Mouse (Mus musculus) ES-E14 (cell line): ENCODE measurements around the gene Copg2. TPM values are rescaled to one million over a fixed set of nuclear protein-coding genes. Genes with fewer than 3 reads are reported as not detected.

Experiments used
- DNase-seq: peaks from one replicate; pipeline ENCODE4 v3.0.0-alpha.2; 2013; ENCODE audit warnings: low read depth, low spot score
- H3K27ac ChIP-seq: 2 replicates; pipeline ENCODE4 v1.5.1; 2012; ENCODE audit warnings: low read depth, mild to moderate bottlenecking, low read length, moderate library complexity, mixed read lengths; ENCODE audit not compliant: poor library complexity, insufficient read depth, severe bottlenecking
- H3K36me3 ChIP-seq: 2 replicates; pipeline ENCODE4 v1.6.1; 2012; ENCODE audit warnings: mild to moderate bottlenecking, low read length, moderate library complexity, mixed read lengths; ENCODE audit not compliant: control insufficient read depth, poor library complexity, insufficient read depth, severe bottlenecking
- H3K4me1 ChIP-seq, 2 experiments: fragments of 150-350 bp in 1 of 2; sonication (generic) in 1 of 2; 2 replicates each; pipeline ENCODE4 v1.6.1; 2012; ENCODE audit warnings: low read length in 2 of 2, mild to moderate bottlenecking in 1 of 2, mixed read lengths in 1 of 2; ENCODE audit not compliant: control insufficient read depth in 2 of 2, insufficient read depth in 2 of 2, poor library complexity in 1 of 2
- H3K4me3 ChIP-seq, 2 experiments: fragments of 150-350 bp in 1 of 2; sonication (generic) in 1 of 2; 2 replicates each; pipeline ENCODE4 v1.5.1; 2012; ENCODE audit warnings: low read length in 2 of 2, low read depth in 1 of 2, mild to moderate bottlenecking in 1 of 2, mixed read lengths in 1 of 2; ENCODE audit not compliant: insufficient read depth in 1 of 2, poor library complexity in 1 of 2, severe bottlenecking in 1 of 2
- H3K9ac ChIP-seq: 2 replicates; pipeline ENCODE4 v1.6.1; 2012; ENCODE audit warnings: low read depth, mild to moderate bottlenecking, low read length, mixed read lengths; ENCODE audit not compliant: poor library complexity, insufficient read depth, severe bottlenecking
- H3K9me3 ChIP-seq: fragments of 150-350 bp; sonication (generic); 2 replicates; pipeline ENCODE4 v1.6.1; 2012; ENCODE audit warnings: low read depth, mild to moderate bottlenecking, low read length; ENCODE audit not compliant: control insufficient read depth, insufficient read depth
- CHD2 ChIP-seq: IDR thresholded peaks from 2 replicates; pipeline ENCODE4 v1.6.1; 2014; ENCODE audit warnings: mild to moderate bottlenecking, low read depth, low read length, inconsistent platforms
- HCFC1 ChIP-seq: IDR thresholded peaks from 2 replicates; pipeline ENCODE4 v1.6.1; 2012; ENCODE audit warnings: low read length, inconsistent platforms, borderline replicate concordance; ENCODE audit not compliant: insufficient read depth
- MAFK ChIP-seq: IDR thresholded peaks from 2 replicates; pipeline ENCODE4 v1.6.1; 2014; ENCODE audit warnings: mild to moderate bottlenecking, low read depth, low read length, inconsistent platforms; ENCODE audit not compliant: insufficient read depth
- ZC3H11A ChIP-seq: IDR thresholded peaks from 2 replicates; pipeline ENCODE4 v1.6.1; 2012; ENCODE audit warnings: low read depth, mild to moderate bottlenecking, inconsistent platforms, low read length, borderline replicate concordance
- ZNF384 ChIP-seq: IDR thresholded peaks from 2 replicates; pipeline ENCODE4 v1.6.1; 2012; ENCODE audit warnings: low read depth, low read length, inconsistent platforms
- in situ Hi-C, 2 experiments: fragments of 600-800 bp; cut with MboI; formaldehyde crosslinking; loops; one replicate each; pipeline ENCODE4 v1.15.1; 2025; ENCODE audit warnings: low sequenced_read_pairs in 2 of 2, inconsistent platforms in 1 of 2; ENCODE audit not compliant: unreplicated experiment in 2 of 2
- total RNA-seq: library from RNA; depleted of rRNA; stranded (reverse); fragments of 300-350 nt; gene quantifications from 2 replicates; pipeline ENCODE4 v1.2.3, GENCODE M21; 2012

Copg2 gene
- total RNA-seq, 1 experiment, result 35.7 TPM

DNA sequence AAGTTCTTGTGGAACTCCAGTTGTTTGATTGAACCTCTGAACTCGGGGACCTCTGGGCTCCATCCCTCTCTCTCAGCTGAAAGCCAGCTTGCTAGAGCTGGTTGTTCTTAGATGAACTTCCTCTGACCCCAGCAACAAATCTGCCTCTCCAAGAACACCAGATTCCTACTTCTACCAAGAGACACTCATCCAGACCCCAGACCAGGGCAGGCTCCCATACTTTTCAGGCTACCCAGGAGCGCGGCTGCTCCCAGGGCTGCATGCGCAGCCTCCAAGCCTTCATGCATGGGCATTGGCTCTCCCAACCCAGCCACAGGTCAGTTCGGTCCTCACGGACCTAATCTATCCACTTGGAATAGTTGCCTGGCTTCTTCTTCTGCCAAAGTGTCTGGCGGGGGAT, 173.3 kb downstream of the Copg2 start, which contains the start of gene Mest:
Gene Mest (plus strand): TSS at position 217 of the 400 bp plus-strand sequence.
- in situ Hi-C loops, result no loop called here
- Histone ChIP-seq H3K9ac (no peak within 1 kb of the TSS), H3K4me1 (no peaks in the 10 kb centered on the region), H3K27ac (no peak within 1 kb of the TSS), H3K36me3 (no peaks in the 10 kb centered on the region), H3K9me3 (no peaks in the 10 kb centered on the region), H3K4me3 (no peak within 1 kb of the TSS)
- TF ChIP-seq HCFC1 (no peak), MAFK (no peak), CHD2 (no peak), ZC3H11A (no peak), ZNF384 (no peak)
- no peak for DNase-seq

DNA sequence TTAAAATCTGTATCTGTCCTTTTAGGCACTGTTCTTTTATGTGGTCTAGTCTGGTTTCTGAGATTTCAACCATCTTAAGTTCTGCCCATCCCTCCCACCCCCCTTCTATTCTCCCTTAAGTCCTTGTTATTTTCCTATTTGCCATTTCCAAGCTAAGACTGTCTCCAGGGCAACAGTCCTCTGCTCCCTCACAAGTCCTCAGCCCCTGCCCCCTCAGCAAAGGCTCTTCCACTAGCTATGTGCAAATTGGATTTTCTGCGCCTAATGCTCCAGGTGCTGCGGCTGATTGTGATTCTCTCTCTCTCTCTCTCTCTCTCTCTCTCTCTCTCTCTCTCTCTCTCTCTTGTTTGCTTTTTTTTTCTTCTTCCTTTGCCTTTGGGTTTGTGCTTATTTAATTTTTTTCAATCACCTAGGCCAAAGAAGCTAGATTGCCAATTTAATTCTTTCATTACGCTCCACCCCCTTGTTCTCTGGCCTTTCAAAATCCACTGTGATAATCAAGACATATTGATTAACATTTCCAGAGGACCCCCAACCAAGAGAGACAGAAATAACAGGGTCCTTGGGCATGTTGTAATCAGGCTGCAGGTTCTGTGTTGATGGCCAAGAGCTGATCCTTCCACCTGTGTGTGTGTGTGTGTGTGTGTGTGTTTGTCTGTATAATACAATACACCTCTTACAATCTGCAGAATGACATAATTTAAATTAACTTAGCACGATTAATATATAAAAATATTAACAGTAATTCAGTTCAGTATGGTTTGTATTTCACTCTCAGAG, 174.0 kb downstream of the Copg2 start:
- Histone ChIP-seq H3K4me3 (no peak overlapping the region), H3K4me1 (no peaks in the 10 kb centered on the region), H3K9ac (no peak overlapping the region), H3K9me3 (no peaks in the 10 kb centered on the region), H3K27ac (no peak overlapping the region), H3K36me3 (no peaks in the 10 kb centered on the region)
- in situ Hi-C loops, result no loop called here
- DNase-seq, result no peak
- TF ChIP-seq ZC3H11A, result no peak
- no peak for TF ChIP-seq CHD2
- no peak for TF ChIP-seq MAFK
- TF ChIP-seq ZNF384, result no peak
- no peak for TF ChIP-seq HCFC1

DNA sequence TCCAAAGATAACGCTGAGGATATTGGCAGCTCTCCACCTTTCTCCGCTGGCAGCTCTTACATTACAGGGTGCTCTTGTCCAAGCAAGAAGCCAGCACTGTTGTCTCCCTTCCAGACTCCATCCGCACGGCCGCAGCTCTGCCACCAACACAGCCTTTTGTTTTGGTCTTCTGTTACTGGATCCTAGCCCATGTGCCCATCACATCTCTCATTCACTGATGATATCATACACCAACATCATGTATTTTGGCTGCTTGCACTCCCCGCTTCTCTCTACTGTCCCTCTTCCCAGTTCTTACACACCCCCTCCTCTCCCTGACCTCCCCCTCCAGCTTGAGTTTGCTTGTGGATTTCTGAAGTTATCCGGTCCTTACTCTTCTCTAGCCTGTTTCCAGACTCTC, 179.8 kb downstream of the Copg2 start:
- Histone ChIP-seq H3K9ac (no peak overlapping the region), H3K27ac (no peak overlapping the region), H3K4me3 (no peak overlapping the region), H3K36me3 (no peaks in the 10 kb centered on the region), H3K4me1 (no peaks in the 10 kb centered on the region), H3K9me3 (no peaks in the 10 kb centered on the region)
- TF ChIP-seq MAFK, result no peak
- in situ Hi-C loops, result no loop called here
- DNase-seq, result no peak

DNA sequence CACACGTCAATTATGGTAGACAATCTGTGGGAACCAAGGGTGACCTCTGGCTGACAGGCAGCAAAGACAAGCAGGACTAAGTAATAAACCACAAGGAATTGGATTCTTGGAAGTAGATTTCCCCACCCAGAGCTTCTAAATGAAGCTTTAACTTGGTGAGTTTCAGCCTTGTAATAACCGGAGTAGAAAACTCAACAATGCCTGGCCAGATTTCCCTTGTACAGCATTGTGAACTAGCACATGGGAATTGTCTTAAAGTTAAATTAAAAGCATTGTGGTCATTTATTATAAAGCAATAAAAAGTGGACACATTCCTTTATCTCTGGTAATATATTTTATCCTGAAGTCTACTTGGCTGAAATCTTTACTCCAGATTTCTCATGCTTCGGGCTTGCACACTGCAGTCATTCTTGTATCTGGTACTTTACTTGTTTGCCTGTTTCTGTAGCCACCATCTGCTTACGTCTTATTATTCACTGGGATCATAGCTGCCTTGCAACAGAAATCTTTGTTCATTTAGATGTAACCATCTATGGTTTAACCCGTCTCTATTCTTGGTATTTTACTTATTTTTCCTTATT, 181.6 kb downstream of the Copg2 start:
- no peaks in the 10 kb centered on the region for H3K4me1 ChIP-seq
- H3K9me3 ChIP-seq, result no peaks in the 10 kb centered on the region
- DNase-seq, result no peak
- in situ Hi-C loops, result no loop called here
- no peaks in the 10 kb centered on the region for H3K36me3 ChIP-seq
- H3K4me3 ChIP-seq, result no peak overlapping the region
- H3K27ac ChIP-seq, result no peak overlapping the region
- no peak overlapping the region for H3K9ac ChIP-seq
- no peak for TF ChIP-seq ZC3H11A
- no peak for TF ChIP-seq MAFK
- TF ChIP-seq HCFC1, result no peak
- no peak for TF ChIP-seq CHD2
- no peak for TF ChIP-seq ZNF384
